Mouse (Mus musculus) forebrain, postnatal 0 days (tissue): ENCODE results near the gene Tlk1. TPM values are rescaled to one million over a fixed set of nuclear protein-coding genes. Genes with fewer than 3 reads are reported as not detected.

ENCODE experiments used
- ATAC-seq: fragments of 200-750 bp; cut with Nextera tagmentation; 2 replicates; pipeline ENCODE4 v1.8.0; 2017; ENCODE audit warnings: mild to moderate bottlenecking, moderate library complexity
- DNase-seq: peaks from one replicate; pipeline ENCODE4 v3.0.0-alpha.2; 2015
- H3K27ac ChIP-seq: fragments of 300-500 bp; sonication (generic); 2 replicates; pipeline ENCODE4 v1.5.1; 2014; ENCODE audit warnings: low read depth, mild to moderate bottlenecking, antibody characterized with exemption, low read length, moderate library complexity, mixed read lengths
- H3K27me3 ChIP-seq: fragments of 300-500 bp; sonication (generic); 2 replicates; pipeline ENCODE4 v1.6.1; 2014; ENCODE audit warnings: mild to moderate bottlenecking, low read length, mixed read lengths; ENCODE audit not compliant: insufficient read depth
- H3K36me3 ChIP-seq: fragments of 300-500 bp; sonication (generic); 2 replicates; pipeline ENCODE4 v1.6.1; 2014; ENCODE audit warnings: mild to moderate bottlenecking, moderate library complexity; ENCODE audit not compliant: insufficient read depth
- H3K4me1 ChIP-seq: fragments of 300-500 bp; sonication (generic); 2 replicates; pipeline ENCODE4 v1.6.1; 2014; ENCODE audit warnings: antibody characterized with exemption; ENCODE audit not compliant: insufficient read depth
- H3K4me2 ChIP-seq: fragments of 300-500 bp; sonication (generic); 2 replicates; pipeline ENCODE4 v1.6.1; 2014; ENCODE audit warnings: low read depth, mild to moderate bottlenecking, moderate library complexity
- H3K4me3 ChIP-seq: fragments of 300-500 bp; sonication (generic); 2 replicates; pipeline ENCODE4 v1.5.1; 2014; ENCODE audit warnings: low read depth, low read length, mixed read lengths
- H3K9ac ChIP-seq: fragments of 300-500 bp; sonication (generic); 2 replicates; pipeline ENCODE4 v1.6.1; 2014; ENCODE audit warnings: mild to moderate bottlenecking
- H3K9me3 ChIP-seq: fragments of 300-500 bp; sonication (generic); 2 replicates; pipeline ENCODE4 v1.6.1; 2016; ENCODE audit warnings: low read length
- CTCF ChIP-seq: sonication (generic); IDR thresholded peaks from 2 replicates; pipeline ENCODE4 v1.5.1; 2016; ENCODE audit warnings: antibody characterized with exemption, control low read depth, low read depth
- WGBS: fragments of 180-500 bp; shearing (Covaris S2); extraction: QIAGEN DNeasy Blood & Tissue Kit; methylation state at CpG from one replicate; pipeline ENCODE4 v1.1.7; 2014; 5-methylcytosine and 5-hydroxymethylcytosine counted together
- polyA plus RNA-seq: library from polyadenylated mRNA; unstranded; fragments of >200 nt; fragmentation: Nextera tagmentation; extraction: Ambion mirVana; gene quantifications from 2 replicates; pipeline ENCODE4 v1.2.1, GENCODE M21; 2015
- total RNA-seq: library from RNA; depleted of rRNA; stranded (reverse); fragments of >200 nt; gene quantifications from 2 replicates; pipeline ENCODE4 v1.2.3, GENCODE M21; 2014

The Tlk1 gene
- total and polyA plus RNA-seq, 2 experiments from 2014 or later: 26.0 to 34.3 TPM

DNA sequence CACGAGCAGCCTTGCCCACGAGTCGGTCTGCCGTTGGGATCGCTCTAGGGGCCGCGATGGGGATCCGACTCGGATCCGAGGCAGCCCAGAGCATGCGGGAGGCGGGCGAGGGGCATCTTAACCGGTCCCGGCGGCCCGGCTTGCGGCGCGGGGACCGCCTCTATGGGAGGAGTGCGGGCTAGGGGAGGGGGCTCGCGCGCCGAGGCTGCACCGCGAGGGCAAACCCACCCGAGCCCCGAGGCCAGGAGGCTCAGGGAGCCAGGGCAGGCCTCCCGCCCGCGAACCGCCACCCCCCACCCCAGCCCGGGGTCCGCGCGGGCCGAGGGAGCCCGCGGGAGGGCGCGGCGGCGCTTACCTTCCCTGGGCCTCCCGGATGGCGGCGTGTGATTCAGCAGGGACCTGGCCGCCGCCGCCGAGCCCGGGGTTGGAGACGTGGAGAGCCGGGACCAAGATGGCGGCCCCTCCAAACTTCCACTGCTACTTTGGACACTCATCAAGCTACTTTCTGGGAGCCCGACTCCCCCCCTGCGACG, 624 bp downstream of the Tlk1 start:
- Histone ChIP-seq H3K4me1 (peaks cover 4% of the 10 kb centered on the region; the same call in 1 of the 2 replicates), H3K4me3 (peak overlapping the region; percentile 94), H3K4me2 (peak overlapping the region; percentile 55), H3K9me3 (no peaks in the 10 kb centered on the region), H3K36me3 (no peaks in the 10 kb centered on the region), H3K27ac (peak overlapping the region; percentile 98), H3K9ac (peak overlapping the region; percentile 91), H3K27me3 (no peaks in the 10 kb centered on the region)
- DNase-seq (peak; percentile 76), ATAC-seq (peak; percentile 70)
- under 1% methylated on average over 57 of the region's 59 CpGs for WGBS
- no peak; the same call in 1 of the 2 replicates for TF ChIP-seq CTCF

DNA sequence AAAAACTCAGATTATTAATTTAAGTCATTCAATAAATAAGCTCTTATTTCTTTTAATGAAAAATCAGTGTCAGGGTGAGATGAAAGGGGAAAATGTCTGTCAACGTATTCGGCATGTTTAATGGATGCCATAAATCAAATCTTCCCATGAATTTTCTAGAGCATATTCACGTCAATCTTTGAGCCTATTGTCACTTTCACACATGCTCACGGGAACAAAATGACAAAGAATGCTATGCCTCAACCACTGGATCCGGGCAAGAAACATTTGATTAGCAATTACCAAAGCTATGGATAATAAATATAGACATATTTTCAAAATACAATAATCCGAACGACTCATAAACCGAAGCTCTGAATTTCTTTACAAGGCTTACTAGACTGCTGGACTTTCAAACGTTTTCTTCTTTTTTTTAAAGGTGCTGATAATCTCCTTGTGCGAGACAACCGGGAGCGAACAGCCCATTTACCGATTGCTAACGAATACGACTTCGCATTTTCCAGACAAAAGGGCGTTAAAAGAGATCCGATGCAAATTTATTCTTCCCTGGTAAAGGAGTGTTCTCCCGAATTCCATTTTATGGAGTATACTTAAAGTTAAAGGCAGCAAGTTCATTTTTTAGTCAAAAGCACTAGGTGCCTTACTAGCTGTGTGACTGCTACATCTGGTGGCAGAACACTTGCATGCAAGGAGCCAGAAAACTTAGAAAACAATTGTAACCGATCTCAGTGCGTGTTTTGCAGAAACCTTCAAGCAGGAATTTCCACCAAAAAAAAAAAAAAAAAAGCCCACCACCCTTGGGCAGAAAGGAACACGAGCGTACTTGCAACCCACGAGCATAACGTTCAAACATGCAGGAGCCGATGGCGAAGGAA, 1.4 kb downstream of the Tlk1 start:
- no peaks in the 10 kb centered on the region for H3K36me3 ChIP-seq
- H3K27ac ChIP-seq: peak overlapping the region; percentile 98
- H3K9ac ChIP-seq: peak overlapping the region; percentile 91
- peak; percentile 30; the same call in 1 of the 2 replicates for ATAC-seq
- no peaks in the 10 kb centered on the region for H3K9me3 ChIP-seq
- H3K27me3 ChIP-seq: no peaks in the 10 kb centered on the region
- H3K4me2 ChIP-seq: peak overlapping the region; percentile 55
- H3K4me3 ChIP-seq: peak overlapping the region; percentile 94
- DNase-seq: peak; percentile 68
- peak; percentile 67 for TF ChIP-seq CTCF
- under 1% methylated on average over 27 of the region's 27 CpGs for WGBS
- H3K4me1 ChIP-seq: peaks cover 4% of the 10 kb centered on the region; the same call in 1 of the 2 replicates

DNA sequence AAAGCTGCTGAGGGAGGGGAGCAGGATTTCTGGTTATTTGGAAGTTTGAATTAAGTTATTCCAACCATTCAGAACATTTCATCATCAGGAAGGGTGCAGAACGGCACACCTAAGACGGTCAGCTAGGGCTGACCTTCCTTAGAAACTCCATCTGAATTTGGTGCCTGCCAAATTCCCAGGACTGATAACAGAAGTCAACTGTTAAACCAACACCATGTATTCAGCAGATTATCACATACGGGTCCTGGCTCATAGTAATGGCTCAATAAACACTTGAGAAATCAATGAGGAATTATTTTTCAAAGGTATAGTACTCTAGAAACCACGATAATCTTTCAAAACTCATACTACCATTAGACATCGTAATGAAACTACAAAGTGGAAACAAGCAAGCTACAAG, 2.1 kb downstream of the Tlk1 start:
- Histone ChIP-seq H3K4me3 (peak overlapping the region; percentile 94), H3K9ac (no peak overlapping the region; the same call in 1 of the 2 replicates), H3K4me1 (peaks cover 4% of the 10 kb centered on the region; the same call in 1 of the 2 replicates), H3K27me3 (no peaks in the 10 kb centered on the region), H3K4me2 (peak overlapping the region; percentile 55), H3K27ac (no peak overlapping the region), H3K36me3 (no peaks in the 10 kb centered on the region), H3K9me3 (no peaks in the 10 kb centered on the region)
- ATAC-seq: no peak
- WGBS: 33% methylated on average over 5 of the region's 5 CpGs
- no peak for TF ChIP-seq CTCF
- DNase-seq: no peak

DNA sequence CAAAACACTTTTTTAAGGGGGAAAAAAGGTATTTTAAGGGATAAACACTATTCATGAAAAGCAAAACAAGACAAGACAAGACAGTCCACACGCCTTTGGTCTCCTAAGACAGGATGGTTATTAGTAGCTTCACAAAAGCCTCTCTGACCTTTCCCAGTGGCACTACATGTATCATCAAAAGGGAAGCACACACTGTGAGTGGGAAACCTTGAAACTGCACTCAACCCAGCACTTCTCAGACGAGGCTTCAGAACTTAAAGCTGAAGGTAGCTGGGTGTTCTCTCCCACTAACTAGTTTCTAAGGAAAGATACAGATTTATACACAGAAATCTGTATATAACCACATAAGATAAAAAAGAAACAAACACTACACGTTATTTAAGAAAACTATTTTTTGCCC, 8.6 kb downstream of the Tlk1 start:
- Histone ChIP-seq H3K9ac (no peak overlapping the region), H3K4me1 (0 out of 2 replicates have a peak, but pooled peaks cover under 1% of the 10 kb centered on the region), H3K4me3 (no peak overlapping the region), H3K27me3 (no peaks in the 10 kb centered on the region), H3K36me3 (no peaks in the 10 kb centered on the region), H3K4me2 (no peak overlapping the region), H3K9me3 (no peaks in the 10 kb centered on the region), H3K27ac (no peak overlapping the region)
- ATAC-seq (no peak), DNase-seq (no peak)
- 58% methylated on average over 3 of the region's 3 CpGs for WGBS
- TF ChIP-seq CTCF: no peak

DNA sequence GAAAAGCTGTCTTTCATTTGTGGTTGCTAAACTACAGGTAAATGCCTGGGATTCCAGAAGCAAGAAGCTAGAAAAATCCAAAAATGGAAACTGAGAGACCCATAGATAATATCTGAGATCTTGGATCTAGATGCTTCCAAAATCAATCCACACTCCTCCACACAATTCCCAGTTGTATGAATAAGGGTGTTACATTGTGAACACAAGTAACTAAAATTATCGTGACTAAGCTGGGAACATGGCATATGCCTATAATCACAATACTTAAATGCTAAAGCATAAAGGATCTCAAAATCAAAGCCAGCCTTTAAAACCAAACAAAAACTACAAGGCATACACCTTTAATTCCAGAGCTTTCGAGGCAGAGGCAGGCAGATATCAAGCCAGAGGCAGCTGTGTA, 9.5 kb downstream of the Tlk1 start:
- 76% methylated on average over 2 of the region's 2 CpGs for WGBS
- TF ChIP-seq CTCF: no peak
- no peaks in the 10 kb centered on the region for H3K27me3 ChIP-seq
- DNase-seq (no peak), ATAC-seq (no peak)
- H3K27ac ChIP-seq: no peak overlapping the region
- H3K4me1 ChIP-seq: no peaks in the 10 kb centered on the region
- no peak overlapping the region for H3K9ac ChIP-seq
- no peaks in the 10 kb centered on the region for H3K9me3 ChIP-seq
- no peak overlapping the region for H3K4me2 ChIP-seq
- no peak overlapping the region for H3K4me3 ChIP-seq
- no peaks in the 10 kb centered on the region for H3K36me3 ChIP-seq

DNA sequence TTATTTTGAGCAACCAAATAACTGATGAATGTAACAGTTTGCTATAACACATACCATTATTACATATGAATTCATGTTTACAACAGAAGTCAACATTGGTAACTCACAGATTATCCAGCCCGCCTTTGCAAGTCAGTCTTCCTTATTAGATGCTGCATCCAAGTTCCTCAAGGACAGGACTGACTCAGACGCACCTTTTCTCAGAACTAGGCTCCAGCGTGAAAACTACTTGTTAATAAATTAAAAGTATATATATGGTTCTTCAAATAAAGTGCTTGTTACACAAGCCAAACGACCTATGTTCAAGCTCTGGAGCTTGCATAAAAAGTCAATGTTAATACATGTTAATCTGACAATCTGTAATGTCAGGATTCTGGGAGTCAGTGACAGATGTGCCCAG, 11.9 kb downstream of the Tlk1 start:
- H3K27ac ChIP-seq: no peak overlapping the region
- DNase-seq (no peak), ATAC-seq (no peak)
- H3K9me3 ChIP-seq: no peaks in the 10 kb centered on the region
- H3K27me3 ChIP-seq: no peaks in the 10 kb centered on the region
- no peak for TF ChIP-seq CTCF
- 77% methylated on average over 4 of the region's 4 CpGs for WGBS
- no peaks in the 10 kb centered on the region for H3K4me1 ChIP-seq
- H3K36me3 ChIP-seq: no peaks in the 10 kb centered on the region
- H3K4me2 ChIP-seq: no peak overlapping the region
- H3K9ac ChIP-seq: no peak overlapping the region
- no peak overlapping the region for H3K4me3 ChIP-seq

DNA sequence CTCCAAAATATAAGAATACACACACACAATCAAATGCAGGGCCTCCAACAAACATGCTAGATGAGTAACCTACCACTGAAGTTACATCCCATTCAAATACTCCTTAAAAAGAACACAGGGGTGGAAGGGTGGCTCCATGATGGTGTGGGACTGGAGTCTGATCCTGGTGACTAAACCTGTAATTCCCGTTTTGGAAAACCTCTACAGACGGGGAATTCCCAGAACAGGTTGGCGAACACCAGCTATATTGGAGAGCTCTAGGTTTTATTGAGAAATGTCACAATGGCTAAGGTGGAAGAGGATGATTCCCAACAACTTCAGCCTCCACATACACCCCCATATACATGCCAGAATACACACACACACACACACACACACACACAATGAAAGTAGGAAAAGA, 14.1 kb downstream of the Tlk1 start:
- no peak overlapping the region for H3K9ac ChIP-seq
- H3K4me1 ChIP-seq: no peaks in the 10 kb centered on the region
- ATAC-seq: no peak
- no peak for TF ChIP-seq CTCF
- H3K4me2 ChIP-seq: no peak overlapping the region
- no peaks in the 10 kb centered on the region for H3K9me3 ChIP-seq
- H3K4me3 ChIP-seq: no peak overlapping the region
- no peaks in the 10 kb centered on the region for H3K36me3 ChIP-seq
- no peak overlapping the region for H3K27ac ChIP-seq
- WGBS: 80% methylated on average over 3 of the region's 3 CpGs
- no peaks in the 10 kb centered on the region for H3K27me3 ChIP-seq
- no peak for DNase-seq
